Mouse (Mus musculus) gastrocnemius, postnatal 25 days (tissue): ENCODE results near the gene Pabpc1l. TPM values are rescaled to one million over a fixed set of nuclear protein-coding genes. Genes with fewer than 3 reads are reported as not detected.
A peak's percentile ranks its signal among the peaks of the same experiment; 100 is the strongest.

Experiments used
- DNase-seq: peaks from one replicate; pipeline ENCODE4 v3.0.0; 2022
- long read RNA-seq, 2 experiments: library from polyadenylated mRNA; stranded (forward); transcript quantifications; one replicate each; pipeline ENCODE4 v2.0.0; 2021
- total RNA-seq, 2 experiments: library from RNA; stranded (reverse); gene quantifications; 1 replicate in 1 of 2; 2 replicates in 1 of 2; pipeline ENCODE4 v1.2.3; 2021

Gene Pabpc1l
- 1 to 10 TPM in 1 of 2 experiments, not detected in 1; 1.5 TPM for total RNA-seq
- long read RNA-seq, experiment 1, result 0 reads
- long read RNA-seq, experiment 2, result 0 reads

GRCm38 (mm10) chr2:164025150-164025549 lies at the start of gene Pabpc1l:
Gene Pabpc1l, plus strand, starts transcription at chr2:164025450.
- DNase-seq, result no peak

- no peak for DNase-seq
These were observed 48.8 kb upstream of the Pabpc1l start for GRCm38 (mm10) chr2:163976448-163976847.

GRCm38 (mm10) chr2:163987233-163987632 lies 38.0 kb upstream of the Pabpc1l start:
- DNase-seq, result no peak

- DNase-seq, result no peak
These were observed 32.4 kb upstream of the Pabpc1l start for GRCm38 (mm10) chr2:163992871-163993270.

- DNase-seq, result no peak
These were observed 30.6 kb upstream of the Pabpc1l start, which contains the start of gene Ywhab for GRCm38 (mm10) chr2:163994654-163994976. Gene Ywhab, plus strand, starts transcription at chr2:163994960.

- DNase-seq, result peak; percentile 96
These were observed 30.0 kb upstream of the Pabpc1l start for GRCm38 (mm10) chr2:163994977-163995862.

- DNase-seq, result no peak
These were observed 29.0 kb upstream of the Pabpc1l start for GRCm38 (mm10) chr2:163996275-163996674.

GRCm38 (mm10) chr2:163996899-163997298 lies 28.4 kb upstream of the Pabpc1l start:
- DNase-seq, result no peak

GRCm38 (mm10) chr2:163998981-163999380 lies 26.3 kb upstream of the Pabpc1l start:
- no peak for DNase-seq

GRCm38 (mm10) chr2:164002637-164003036 lies 22.6 kb upstream of the Pabpc1l start:
- DNase-seq, result no peak

- no peak for DNase-seq
These were observed 20.7 kb upstream of the Pabpc1l start for GRCm38 (mm10) chr2:164004503-164004902.

- DNase-seq, result peak; percentile 16
These were observed 18.3 kb upstream of the Pabpc1l start for GRCm38 (mm10) chr2:164006932-164007331.

- no peak for DNase-seq
These were observed 17.7 kb upstream of the Pabpc1l start for GRCm38 (mm10) chr2:164007547-164007946.

GRCm38 (mm10) chr2:164007987-164008545 lies 17.2 kb upstream of the Pabpc1l start:
- no peak for DNase-seq

GRCm38 (mm10) chr2:164009227-164009626 lies 16.0 kb upstream of the Pabpc1l start:
- DNase-seq, result no peak

GRCm38 (mm10) chr2:164010496-164010895 lies 14.8 kb upstream of the Pabpc1l start:
- DNase-seq, result no peak

- DNase-seq, result no peak
These were observed 14.3 kb upstream of the Pabpc1l start for GRCm38 (mm10) chr2:164010944-164011343.

GRCm38 (mm10) chr2:164015304-164015703 lies 9.9 kb upstream of the Pabpc1l start:
- no peak for DNase-seq

- DNase-seq, result no peak
These were observed 6.3 kb upstream of the Pabpc1l start for GRCm38 (mm10) chr2:164018910-164019309.

GRCm38 (mm10) chr2:164019943-164020342 lies 5.3 kb upstream of the Pabpc1l start:
- no peak for DNase-seq

GRCm38 (mm10) chr2:164022104-164022503 lies 3.1 kb upstream of the Pabpc1l start:
- DNase-seq, result no peak

GRCm38 (mm10) chr2:164031147-164031546 lies 5.9 kb downstream of the Pabpc1l start:
- DNase-seq, result no peak

- no peak for DNase-seq
These were observed 7.7 kb downstream of the Pabpc1l start for GRCm38 (mm10) chr2:164032973-164033372.
